In the genomic region with DNA sequence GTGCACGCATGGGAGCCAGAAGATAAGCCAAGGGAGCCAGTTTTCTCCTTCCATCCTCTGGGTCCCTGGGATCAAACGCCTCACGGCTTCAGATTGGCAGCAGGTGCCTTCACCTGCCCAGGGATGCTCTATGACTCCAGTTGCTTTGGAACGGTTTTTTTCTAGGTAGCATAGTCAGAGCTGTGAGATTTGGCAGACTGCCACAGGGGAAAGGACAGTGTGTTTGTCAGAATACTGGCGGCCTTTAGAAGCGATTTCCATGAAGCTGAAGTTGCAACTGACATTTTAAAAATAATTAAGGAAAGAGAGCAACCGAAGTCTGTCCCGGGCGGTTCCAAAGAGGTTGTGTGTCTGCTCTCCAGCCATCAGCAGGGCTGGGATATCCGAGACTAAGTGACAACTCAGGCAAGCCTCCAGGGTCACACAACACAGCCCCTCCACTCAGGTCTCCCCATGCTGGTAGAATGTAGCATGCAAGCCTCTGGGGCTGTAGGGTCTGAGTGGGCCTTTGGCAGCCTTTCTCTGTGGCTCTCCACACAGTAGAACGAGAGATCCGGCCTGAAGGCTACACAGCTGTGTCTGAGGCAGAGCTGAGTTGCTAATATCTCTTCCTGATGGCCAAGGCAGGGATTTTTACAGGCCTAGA, we compare ENCODE assay signal across 10 mouse cellular contexts. TPM values are rescaled to one million over a fixed set of nuclear protein-coding genes. Genes with fewer than 3 reads are reported as not detected.
DNase-seq lines count a peak whose midpoint lies in the region; ATAC-seq and TF ChIP-seq lines count a peak whose summit lies in the region.
"Had no signal": no experiment of that assay in that cellular context is flagged by ENCODE, and none has a peak within 500 bp of the region (broad histone marks: within the 10 kb centered on the region; RNA-seq: fewer than 3 reads in every experiment).

No protein-coding gene starts in this region.

- TF ChIP-seq CTCF in olfactory bulb, adult 2 months (IDR thresholded peaks at IDR 0.05; ENCODE audit: insufficient read depth, low read depth, low read length) = no peak
- no peak for TF ChIP-seq CTCF in forebrain, postnatal 0 days (IDR thresholded peaks at IDR 0.05; ENCODE audit: low read depth)
- no peak for TF ChIP-seq CTCF in thymus, adult 2 months (IDR thresholded peaks at IDR 0.05; ENCODE audit: borderline replicate concordance, control insufficient read depth, extremely low read depth, insufficient read depth, low read length, poor library complexity)

- no peaks in the 10 kb centered on the region for H3K9me3 ChIP-seq in hindbrain, embryonic 15.5 days
- no peaks in the 10 kb centered on the region for H3K9me3 ChIP-seq in hindbrain, embryonic 12.5 days (replicated peaks)
- no peaks in the 10 kb centered on the region for H3K9me3 ChIP-seq in heart, embryonic 14.5 days (ENCODE audit: control insufficient read depth, low read length)
- no peaks in the 10 kb centered on the region for H3K9me3 ChIP-seq in forebrain, postnatal 0 days (ENCODE audit: low read length)
- H3K9me3 ChIP-seq: lung, embryonic 15.5 days had no signal

- no peak for TF ChIP-seq POLR2A in olfactory bulb, adult 2 months (IDR thresholded peaks at IDR 0.05; ENCODE audit: insufficient read depth, low read depth, low read length)
- TF ChIP-seq POLR2A in thymus, adult 2 months (IDR thresholded peaks at IDR 0.05; ENCODE audit: control insufficient read depth, extremely low read depth, insufficient read depth, low read length, poor library complexity) = no peak

- H3K4me3 ChIP-seq in hindbrain, embryonic 15.5 days = no peak overlapping the region
- H3K4me3 ChIP-seq in hindbrain, embryonic 12.5 days = no peak overlapping the region
- H3K4me3 ChIP-seq in heart, embryonic 14.5 days (ENCODE audit: control insufficient read depth in 1 of 2, insufficient read depth in 1 of 2, low read depth in 1 of 2, low read length in 2 of 2) = no peak overlapping the region
- H3K4me3 ChIP-seq in olfactory bulb, adult 2 months (ENCODE audit: insufficient read depth, low read depth, low read length) = no peak overlapping the region
- no peak overlapping the region for H3K4me3 ChIP-seq in forebrain, postnatal 0 days (ENCODE audit: low read depth, low read length)
- no peak overlapping the region for H3K4me3 ChIP-seq in thymus, adult 2 months (ENCODE audit: control insufficient read depth, insufficient read depth, low read length)
- H3K4me3 ChIP-seq: lung, embryonic 15.5 days had no signal

- ATAC-seq in hindbrain, embryonic 15.5 days (ENCODE audit: low FRiP score, low read depth) = no peak
- no peak for ATAC-seq in hindbrain, embryonic 12.5 days (ENCODE audit: low FRiP score)
- no peak for ATAC-seq in heart, embryonic 14.5 days (ENCODE audit: insufficient number of reproducible peaks, insufficient read depth, low FRiP score, low read depth)
- ATAC-seq in forebrain, postnatal 0 days = no peak

- H3K9ac ChIP-seq in hindbrain, embryonic 15.5 days = no peak overlapping the region
- H3K9ac ChIP-seq in hindbrain, embryonic 12.5 days = no peak overlapping the region
- no peak overlapping the region for H3K9ac ChIP-seq in heart, embryonic 14.5 days (ENCODE audit: low read length)
- no peak overlapping the region for H3K9ac ChIP-seq in forebrain, postnatal 0 days
- H3K9ac ChIP-seq: lung, embryonic 15.5 days had no signal

- H3K36me3 ChIP-seq in hindbrain, embryonic 15.5 days = no peaks in the 10 kb centered on the region
- no peaks in the 10 kb centered on the region for H3K36me3 ChIP-seq in hindbrain, embryonic 12.5 days
- H3K36me3 ChIP-seq in heart, embryonic 14.5 days (ENCODE audit: control insufficient read depth, insufficient read depth, low read length) = no peaks in the 10 kb centered on the region
- no peaks in the 10 kb centered on the region for H3K36me3 ChIP-seq in forebrain, postnatal 0 days (ENCODE audit: insufficient read depth)
- H3K36me3 ChIP-seq in thymus, adult 2 months (ENCODE audit: control insufficient read depth, insufficient read depth, low read length) = no peaks in the 10 kb centered on the region
- H3K36me3 ChIP-seq: lung, embryonic 15.5 days had no signal

- no peaks in the 10 kb centered on the region for H3K27me3 ChIP-seq in hindbrain, embryonic 15.5 days
- no peaks in the 10 kb centered on the region for H3K27me3 ChIP-seq in hindbrain, embryonic 12.5 days
- no peaks in the 10 kb centered on the region for H3K27me3 ChIP-seq in heart, embryonic 14.5 days (ENCODE audit: control insufficient read depth, insufficient read depth, low read length)
- H3K27me3 ChIP-seq in forebrain, postnatal 0 days (ENCODE audit: insufficient read depth, low read length) = no peaks in the 10 kb centered on the region
- H3K27me3 ChIP-seq in thymus, adult 2 months (ENCODE audit: control insufficient read depth, insufficient read depth, low read length) = no peaks in the 10 kb centered on the region
- H3K27me3 ChIP-seq: lung, embryonic 15.5 days had no signal

- peak; percentile 24 for DNase-seq in urinary bladder, postnatal 14 days (ENCODE audit: low spot score)
- no peak for DNase-seq in urinary bladder, postnatal 4 days (ENCODE audit: low spot score in 2 of 2)
- no peak for DNase-seq in forebrain, postnatal 0 days
- DNase-seq in thymus, adult 2 months = no peak
- DNase-seq: thymus, postnatal 4 days had no signal

- 63% methylated on average over 12 of the region's 12 CpGs for WGBS in hindbrain, embryonic 15.5 days
- 84% methylated on average over 12 of the region's 12 CpGs for WGBS in hindbrain, embryonic 12.5 days
- WGBS in heart, embryonic 14.5 days = 32% methylated on average over 12 of the region's 12 CpGs
- 62% methylated on average over 12 of the region's 12 CpGs for WGBS in olfactory bulb, adult 2 months
- 55% methylated on average over 12 of the region's 12 CpGs for whole genome bisulfite sequencing in forebrain, postnatal 0 days
- WGBS in thymus, adult 2 months = 83% methylated on average over 12 of the region's 12 CpGs

- peaks cover 23% of the 10 kb centered on the region; the same call in 1 of the 2 replicates for H3K4me1 ChIP-seq in hindbrain, embryonic 15.5 days (replicated peaks)
- H3K4me1 ChIP-seq in hindbrain, embryonic 12.5 days = peaks cover 15% of the 10 kb centered on the region
- H3K4me1 ChIP-seq in heart, embryonic 14.5 days (ENCODE audit: control insufficient read depth in 2 of 2, insufficient read depth in 2 of 2, low read length in 2 of 2) = peaks cover 35 to 60% of the 10 kb centered on the region in 2 experiments
- peaks cover 41% of the 10 kb centered on the region for H3K4me1 ChIP-seq in olfactory bulb, adult 2 months (ENCODE audit: control insufficient read depth, insufficient read depth, low read length)
- H3K4me1 ChIP-seq in forebrain, postnatal 0 days (ENCODE audit: insufficient read depth) = 0 out of 2 replicates have a peak, but pooled peaks cover 4% of the 10 kb centered on the region
- H3K4me1 ChIP-seq in thymus, adult 2 months (replicated peaks; ENCODE audit: control insufficient read depth, insufficient read depth, low read length) = peaks cover 5% of the 10 kb centered on the region

- H3K4me2 ChIP-seq in hindbrain, embryonic 15.5 days = no peak overlapping the region
- H3K4me2 ChIP-seq in hindbrain, embryonic 12.5 days (replicated peaks) = no peak overlapping the region
- no peak overlapping the region for H3K4me2 ChIP-seq in heart, embryonic 14.5 days (ENCODE audit: low read length)
- no peak overlapping the region for H3K4me2 ChIP-seq in forebrain, postnatal 0 days (ENCODE audit: low read depth)
- H3K4me2 ChIP-seq: lung, embryonic 15.5 days had no signal

- peak overlapping the region; percentile 25; the same call in 1 of the 2 replicates for H3K27ac ChIP-seq in hindbrain, embryonic 15.5 days (replicated peaks)
- no peak overlapping the region for H3K27ac ChIP-seq in hindbrain, embryonic 12.5 days
- H3K27ac ChIP-seq in heart, embryonic 14.5 days (replicated peaks in 1 of 2; ENCODE audit: control insufficient read depth in 1 of 2, insufficient read depth in 1 of 2, low read depth in 2 of 2, low read length in 2 of 2) = peak overlapping the region; percentile 12 to 74
- H3K27ac ChIP-seq in olfactory bulb, adult 2 months (ENCODE audit: insufficient read depth, low read depth, low read length) = 0 out of 2 replicates have a peak overlapping the region, but pooled peaks have one; percentile 38
- no peak overlapping the region for H3K27ac ChIP-seq in forebrain, postnatal 0 days (ENCODE audit: low read depth, low read length)
- H3K27ac ChIP-seq in thymus, adult 2 months (ENCODE audit: control insufficient read depth, insufficient read depth, low read length) = no peak overlapping the region
- H3K27ac ChIP-seq: lung, embryonic 15.5 days had no signal

RNA-seq across cellular contexts. Expression of a gene that starts 28.4 kb away (rescaled TPM):
- polyA plus RNA-seq in hindbrain, embryonic 15.5 days (2015; fragmentation: Nextera tagmentation; extraction: Ambion mirVana) = 5.7 and 6.3 TPM in 2 replicates
- polyA plus RNA-seq in hindbrain, embryonic 12.5 days (2016; fragmentation: Nextera tagmentation; extraction: Ambion mirVana) = 4.0 and 4.4 TPM in 2 replicates
- 13.7 and 15.6 TPM in 2 replicates for polyA plus RNA-seq in heart, embryonic 14.5 days (2014; fragmentation: Nextera tagmentation; extraction: Ambion mirVana)
- not detected in 2 replicates for polyA plus RNA-seq in olfactory bulb, adult 2 months (2012; ENCODE audit: insufficient read depth, insufficient read length, low replicate concordance, missing spikeins)
- 8.7 and 14.3 TPM in 2 replicates for total RNA-seq in forebrain, postnatal 0 days (2014; rRNA removed)
- polyA plus RNA-seq in forebrain, postnatal 0 days (2015; fragmentation: Nextera tagmentation; extraction: Ambion mirVana) = 4.7 and 6.3 TPM in 2 replicates
- polyA plus RNA-seq in thymus, adult 2 months (2012; rRNA removed) = 16.6 and 18.9 TPM in 2 replicates

Comparison
In these comparisons a context has a peak if more than half of its experiments do, and no peak if none do; other contexts are left out.
1. H3K27ac ChIP-seq: peak in hindbrain, embryonic 15.5 days (single experiment), heart, embryonic 14.5 days (2 of 2) and olfactory bulb, adult 2 months (single experiment); none in hindbrain, embryonic 12.5 days (single experiment), forebrain, postnatal 0 days (single experiment) and thymus, adult 2 months (single experiment).